Mouse (Mus musculus): Measurements from ENCODE around the gene Sh3glb1. TPM values are rescaled to one million over a fixed set of nuclear protein-coding genes. Genes with fewer than 3 reads are reported as not detected.
"Not testable (repeated sequence)": the region's sequence is repeated elsewhere in the genome, so short reads cannot be mapped to it uniquely, and the experiment has no call there.

The Sh3glb1 gene
- 145 and 147 TPM in 2 replicates for polyA plus RNA-seq (2016; fragmentation: Nextera tagmentation; extraction: Ambion mirVana)

DNA sequence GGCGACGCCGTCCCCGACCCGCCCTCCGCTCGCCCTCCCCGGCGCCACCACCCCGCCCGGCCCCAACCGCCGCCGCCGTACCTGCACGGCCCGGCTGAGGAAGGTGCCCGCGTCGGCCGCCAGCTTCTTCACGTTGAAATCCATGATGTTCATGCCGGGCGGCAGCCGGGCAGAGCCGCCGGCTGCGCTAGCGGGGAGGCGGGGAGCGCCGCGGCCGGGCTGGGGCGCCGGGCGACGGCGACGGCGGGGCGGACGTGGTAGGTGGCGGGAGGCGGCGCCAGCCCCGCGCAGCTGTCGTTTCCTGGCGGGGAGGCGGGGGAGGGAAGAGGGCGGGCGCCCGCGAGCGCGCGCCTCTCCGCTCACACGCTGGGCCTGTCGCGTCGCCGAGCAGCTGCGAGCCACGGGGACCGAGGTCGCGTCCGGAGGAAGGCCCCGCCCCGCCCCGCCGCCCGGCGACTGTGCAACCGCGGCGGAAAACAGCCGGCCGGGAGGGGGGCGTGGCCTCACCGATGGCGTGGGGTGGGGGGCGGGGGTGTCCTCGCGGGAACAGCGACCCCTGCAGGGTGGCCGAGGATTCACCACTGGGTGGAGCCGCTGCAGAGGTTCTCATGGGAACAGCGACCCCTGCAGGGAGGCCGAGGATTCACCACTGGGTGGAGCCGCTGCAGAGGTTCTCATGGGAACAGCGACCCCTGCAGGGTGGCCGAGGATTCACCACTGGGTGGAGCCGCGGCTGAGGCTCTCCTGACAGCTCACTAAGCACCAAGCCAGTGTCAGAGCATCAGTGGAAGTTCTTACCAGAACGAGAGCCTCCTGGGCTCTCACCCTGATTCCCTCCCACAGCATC is at the start of gene Sh3glb1:
Gene Sh3glb1, minus strand, starts transcription at position 435 of the 847 bp plus-strand sequence.
- peak within 1 kb of the TSS; percentile 84 for H3K4me2 ChIP-seq
- WGBS: under 1% methylated on average over 84 of the region's 98 CpGs

GRCm38 (mm10) chr3:144765161-144765560 is 45.0 kb upstream of the Sh3glb1 start:
- Histone ChIP-seq H3K9ac (no peak overlapping the region), H3K4me1 (replicated peaks) (peaks cover 6% of the 10 kb centered on the region; the same call in 1 of the 2 replicates), H3K4me3 (no peak overlapping the region), H3K36me3 (no peaks in the 10 kb centered on the region), H3K27me3 (replicated peaks) (no peaks in the 10 kb centered on the region), H3K9me3 (replicated peaks) (0 out of 2 replicates have a peak, but pooled peaks cover 5% of the 10 kb centered on the region), H3K4me2 (no peak overlapping the region), H3K27ac (ENCODE audit: poor library complexity, severe bottlenecking) (no peak overlapping the region)
- WGBS: 82% methylated on average over 4 of the region's 4 CpGs
- no peak for ATAC-seq (ENCODE audit: insufficient number of reproducible peaks, low FRiP score)

More for the DNA sequence above, at the start of gene Sh3glb1:
- no peaks in the 10 kb centered on the region for H3K9me3 ChIP-seq (replicated peaks)
- H3K9ac ChIP-seq: peak within 1 kb of the TSS; percentile 99
- H3K4me1 ChIP-seq (replicated peaks): peaks cover 26% of the 10 kb centered on the region
- H3K4me3 ChIP-seq: peak within 1 kb of the TSS; percentile 100
- H3K27ac ChIP-seq (ENCODE audit: poor library complexity, severe bottlenecking): peak within 1 kb of the TSS; percentile 100
- H3K36me3 ChIP-seq: no peaks in the 10 kb centered on the region
- ATAC-seq (ENCODE audit: insufficient number of reproducible peaks, low FRiP score): peak; percentile 94
- H3K27me3 ChIP-seq (replicated peaks): no peaks in the 10 kb centered on the region

DNA sequence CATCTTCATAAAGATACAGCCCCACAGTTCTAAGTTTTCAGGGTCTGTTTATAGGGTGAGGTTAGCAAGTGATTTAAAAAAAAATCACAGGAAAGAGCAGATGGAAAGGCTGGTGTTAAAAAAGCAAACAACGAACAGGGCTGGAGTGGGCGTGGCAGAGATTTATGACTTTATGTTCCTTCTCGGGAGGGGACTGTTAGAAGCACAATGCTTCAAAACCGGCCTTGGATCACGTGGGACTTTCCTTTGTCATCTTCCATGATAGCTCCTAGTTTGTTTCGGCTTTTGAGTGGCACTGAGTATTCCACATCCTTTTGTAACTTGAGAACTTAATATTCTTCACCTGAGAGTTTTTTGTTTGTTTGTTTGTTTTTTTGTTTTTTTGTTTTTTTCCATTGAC is 41.3 kb upstream of the Sh3glb1 start:
- no peak for ATAC-seq (ENCODE audit: insufficient number of reproducible peaks, low FRiP score)
- peaks cover 6% of the 10 kb centered on the region; the same call in 1 of the 2 replicates for H3K4me1 ChIP-seq (replicated peaks)
- H3K4me3 ChIP-seq: 0 out of 2 replicates have a peak overlapping the region, but pooled peaks have one; percentile 35
- peak overlapping the region; percentile 59 for H3K4me2 ChIP-seq
- 54% methylated on average over 6 of the region's 6 CpGs for WGBS
- H3K36me3 ChIP-seq: no peaks in the 10 kb centered on the region
- peak overlapping the region; percentile 65 for H3K27ac ChIP-seq (ENCODE audit: poor library complexity, severe bottlenecking)
- no peaks in the 10 kb centered on the region for H3K27me3 ChIP-seq (replicated peaks)
- H3K9me3 ChIP-seq (replicated peaks): 0 out of 2 replicates have a peak, but pooled peaks cover 5% of the 10 kb centered on the region
- H3K9ac ChIP-seq: no peak overlapping the region

DNA sequence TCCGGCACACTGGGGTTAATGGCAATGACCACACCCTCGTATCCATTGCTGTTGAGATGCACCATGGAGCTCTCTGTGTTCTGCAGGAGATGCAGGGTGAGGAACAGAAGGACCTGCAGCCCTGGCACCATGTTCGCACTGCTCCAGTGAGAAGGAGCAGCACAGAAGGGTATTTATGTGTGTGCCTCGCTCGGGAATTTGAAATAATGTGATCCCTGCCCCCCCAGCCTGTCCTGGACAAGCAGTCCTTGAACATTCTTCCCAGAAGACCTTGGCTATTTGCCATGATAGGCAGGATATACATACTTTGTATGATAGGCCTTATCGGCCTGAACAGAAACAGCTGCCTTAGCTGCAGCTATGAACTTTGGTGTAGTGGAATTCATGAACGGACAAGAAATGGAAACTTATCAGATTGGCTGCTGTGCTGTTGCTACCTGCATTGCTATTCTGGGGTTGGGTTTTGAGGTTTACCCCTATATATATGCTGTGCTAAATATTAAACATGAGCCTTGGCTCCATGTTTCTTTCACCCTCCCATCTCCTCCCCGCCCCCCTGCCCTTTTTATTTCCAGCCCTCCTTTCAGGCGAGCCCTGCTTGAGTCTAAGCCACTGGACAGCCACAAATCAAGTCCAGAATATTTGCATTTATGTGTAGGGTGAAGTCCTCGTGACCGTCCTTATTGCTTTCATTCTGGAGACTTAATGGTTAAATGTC is 40.6 kb upstream of the Sh3glb1 start, which contains the start of gene Clca3a1:
Gene Clca3a1, minus strand, starts transcription at position 386 of the 718 bp plus-strand sequence.
- ATAC-seq (ENCODE audit: insufficient number of reproducible peaks, low FRiP score): peak; percentile 88

GRCm38 (mm10) chr3:144759719-144760118 is 39.6 kb upstream of the Sh3glb1 start:
- 69% methylated on average over 3 of the region's 3 CpGs for WGBS
- Histone ChIP-seq H3K4me3 (peak overlapping the region; percentile 35), H3K9ac (no peak overlapping the region), H3K4me2 (peak overlapping the region; percentile 54), H3K9me3 (replicated peaks) (0 out of 2 replicates have a peak, but pooled peaks cover 8% of the 10 kb centered on the region), H3K27ac (ENCODE audit: poor library complexity, severe bottlenecking) (no peak overlapping the region), H3K4me1 (replicated peaks) (peaks cover 6% of the 10 kb centered on the region; the same call in 1 of the 2 replicates), H3K36me3 (peaks cover 13% of the 10 kb centered on the region), H3K27me3 (replicated peaks) (no peaks in the 10 kb centered on the region)
- no peak for ATAC-seq (ENCODE audit: insufficient number of reproducible peaks, low FRiP score)

More for the DNA sequence above, 40.6 kb upstream of the Sh3glb1 start, which contains the start of gene Clca3a1:
- Histone ChIP-seq H3K4me2 (peak within 1 kb of the TSS; percentile 59), H3K27me3 (replicated peaks) (no peaks in the 10 kb centered on the region), H3K36me3 (peaks cover 5% of the 10 kb centered on the region), H3K4me3 (peak within 1 kb of the TSS; percentile 35), H3K9ac (no peak within 1 kb of the TSS), H3K27ac (ENCODE audit: poor library complexity, severe bottlenecking) (peak within 1 kb of the TSS; percentile 65), H3K4me1 (replicated peaks) (peaks cover 6% of the 10 kb centered on the region; the same call in 1 of the 2 replicates), H3K9me3 (replicated peaks) (0 out of 2 replicates have a peak, but pooled peaks cover 5% of the 10 kb centered on the region)
- WGBS: 37% methylated on average over 11 of the region's 11 CpGs

DNA sequence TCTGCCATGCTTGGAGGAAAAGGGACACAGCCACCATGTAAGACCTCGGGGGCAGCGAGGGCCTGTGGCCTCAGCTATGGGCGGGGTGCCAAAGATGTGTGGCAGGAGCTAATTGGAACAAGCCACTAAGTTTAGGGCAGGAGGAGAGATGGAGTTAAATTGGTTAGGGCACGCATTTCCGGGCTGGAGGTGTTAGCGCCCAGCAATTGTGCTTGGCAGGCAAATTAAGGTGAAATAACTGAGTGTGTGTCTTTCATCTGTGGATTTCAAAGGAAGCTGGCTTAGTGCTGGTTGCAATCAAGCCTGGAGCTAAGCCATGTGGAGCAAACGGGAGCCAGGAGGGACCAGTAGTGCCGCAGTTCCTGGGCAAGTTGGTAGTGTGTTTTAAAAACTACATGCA is 36.0 kb upstream of the Sh3glb1 start:
- WGBS: 79% methylated on average over 8 of the region's 8 CpGs
- H3K36me3 ChIP-seq: peaks cover 17% of the 10 kb centered on the region
- H3K9me3 ChIP-seq (replicated peaks); H3K4me2 ChIP-seq; H3K9ac ChIP-seq; H3K4me1 ChIP-seq (replicated peaks); H3K27me3 ChIP-seq (replicated peaks); H3K4me3 ChIP-seq; ATAC-seq (ENCODE audit: insufficient number of reproducible peaks, low FRiP score); H3K27ac ChIP-seq (ENCODE audit: poor library complexity, severe bottlenecking): not testable (repeated sequence)

DNA sequence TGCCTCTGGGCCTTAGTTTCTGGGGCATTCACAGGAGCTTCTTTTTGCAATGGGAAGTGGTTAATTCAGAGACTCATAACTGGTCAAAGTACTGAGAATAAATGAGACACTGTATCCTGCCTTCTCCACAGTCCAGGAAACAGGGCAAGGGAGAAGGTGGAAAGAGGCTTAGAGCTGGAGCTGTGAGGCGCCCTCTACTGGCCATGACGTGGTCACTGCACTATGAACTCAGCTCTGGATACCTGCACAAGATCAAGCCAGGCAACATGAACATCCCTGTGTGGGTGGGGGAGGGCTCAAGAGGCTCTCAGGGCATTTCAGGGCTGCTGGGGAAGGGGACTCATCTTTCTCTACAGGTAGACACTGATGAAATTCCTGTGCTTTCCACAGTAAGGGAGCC is 33.0 kb upstream of the Sh3glb1 start:
- ATAC-seq (ENCODE audit: insufficient number of reproducible peaks, low FRiP score): no peak
- H3K4me1 ChIP-seq (replicated peaks): no peaks in the 10 kb centered on the region
- H3K9me3 ChIP-seq (replicated peaks): 0 out of 2 replicates have a peak, but pooled peaks cover 3% of the 10 kb centered on the region
- peaks cover 17% of the 10 kb centered on the region for H3K36me3 ChIP-seq
- no peaks in the 10 kb centered on the region for H3K27me3 ChIP-seq (replicated peaks)
- H3K4me3 ChIP-seq: no peak overlapping the region
- WGBS: 12% methylated on average over 2 of the region's 2 CpGs
- H3K27ac ChIP-seq (ENCODE audit: poor library complexity, severe bottlenecking): no peak overlapping the region
- no peak overlapping the region for H3K4me2 ChIP-seq
- no peak overlapping the region for H3K9ac ChIP-seq

DNA sequence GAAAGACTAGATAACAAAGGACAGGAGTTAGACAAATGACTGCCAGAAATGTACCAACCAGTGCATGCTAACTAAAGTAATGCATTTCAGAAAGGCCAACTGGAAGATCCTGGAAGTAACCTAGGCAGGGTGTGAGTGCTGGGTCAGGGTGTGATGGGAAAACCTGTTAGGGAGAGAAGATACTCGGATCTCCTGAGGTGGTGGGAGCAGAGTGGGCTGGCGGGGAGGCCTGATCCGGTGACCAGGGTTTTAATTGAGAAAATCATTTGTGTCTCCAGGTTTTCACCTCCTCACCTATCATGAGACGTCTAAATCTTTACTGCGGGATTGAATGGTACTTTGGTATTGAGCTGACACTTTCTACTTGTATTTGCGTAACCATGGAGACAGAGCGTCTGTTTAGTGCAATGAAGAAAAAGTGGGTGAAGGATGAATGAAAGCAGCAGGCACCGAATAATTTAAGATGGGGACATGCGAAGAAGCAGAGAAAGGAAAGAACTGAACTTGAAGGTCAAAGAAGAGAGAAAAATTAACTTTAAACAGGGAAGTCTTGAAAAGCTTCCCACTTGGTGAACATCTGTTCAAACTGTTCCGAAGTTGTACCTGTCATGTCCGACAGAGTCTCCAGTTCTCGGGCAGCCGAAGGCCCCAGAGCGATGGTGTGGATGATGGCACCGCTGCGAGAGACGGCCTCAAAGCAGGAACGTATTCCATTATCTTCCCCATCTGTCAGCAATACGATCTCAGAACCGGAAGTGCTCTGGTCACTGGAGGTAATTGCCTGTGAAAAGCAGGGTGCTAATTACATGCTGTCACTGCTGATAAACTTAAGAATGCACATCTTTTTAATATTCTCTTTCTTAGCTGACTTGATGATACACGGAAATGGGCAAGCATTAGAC is 29.2 kb upstream of the Sh3glb1 start:
- ATAC-seq (ENCODE audit: insufficient number of reproducible peaks, low FRiP score): not testable (repeated sequence)

GRCm38 (mm10) chr3:144747706-144748105 is 27.6 kb upstream of the Sh3glb1 start:
- not testable (repeated sequence) for H3K4me3 ChIP-seq; H3K4me2 ChIP-seq; H3K4me1 ChIP-seq (replicated peaks); H3K9ac ChIP-seq; H3K27ac ChIP-seq (ENCODE audit: poor library complexity, severe bottlenecking); ATAC-seq (ENCODE audit: insufficient number of reproducible peaks, low FRiP score); H3K36me3 ChIP-seq; H3K9me3 ChIP-seq (replicated peaks); H3K27me3 ChIP-seq (replicated peaks)
- 35% methylated on average over 3 of the region's 3 CpGs for WGBS

More for the DNA sequence above, 29.2 kb upstream of the Sh3glb1 start:
- not testable (repeated sequence) for H3K9me3 ChIP-seq (replicated peaks); H3K4me3 ChIP-seq; H3K4me1 ChIP-seq (replicated peaks); H3K27me3 ChIP-seq (replicated peaks); H3K4me2 ChIP-seq; H3K9ac ChIP-seq; H3K27ac ChIP-seq (ENCODE audit: poor library complexity, severe bottlenecking)
- WGBS: 57% methylated on average over 19 of the region's 21 CpGs
- H3K36me3 ChIP-seq: peaks cover 12% of the 10 kb centered on the region; the same call in 1 of the 2 replicates

- not testable (repeated sequence) for H3K27ac ChIP-seq (ENCODE audit: poor library complexity, severe bottlenecking); ATAC-seq (ENCODE audit: insufficient number of reproducible peaks, low FRiP score); H3K4me1 ChIP-seq (replicated peaks); H3K27me3 ChIP-seq (replicated peaks); H3K9ac ChIP-seq; H3K9me3 ChIP-seq (replicated peaks); H3K36me3 ChIP-seq; H3K4me3 ChIP-seq
- H3K4me2 ChIP-seq: peak overlapping the region; percentile 28
- 61% methylated on average over 24 of the region's 24 CpGs for WGBS
Observed at GRCm38 (mm10) chr3:144738396-144738795, 18.3 kb upstream of the Sh3glb1 start.
